Mouse (Mus musculus): Measurements from ENCODE around the gene Map4.

- TF ChIP-seq CTCF (IDR thresholded peaks at IDR 0.05; ENCODE audit: control insufficient read depth, insufficient read depth, insufficient replicate concordance, low read depth, low read length) (no peak), POLR2A (IDR thresholded peaks at IDR 0.05; ENCODE audit: control insufficient read depth, low read depth, low read length) (no peak)
Measured at GRCm38 (mm10) chr9:109948546-109948945, 17.3 kb downstream of the Map4 start.

Data from testis, adult 2 months (tissue).